Mouse (Mus musculus): ENCODE data around the gene Atrip.

Atrip gene

DNA sequence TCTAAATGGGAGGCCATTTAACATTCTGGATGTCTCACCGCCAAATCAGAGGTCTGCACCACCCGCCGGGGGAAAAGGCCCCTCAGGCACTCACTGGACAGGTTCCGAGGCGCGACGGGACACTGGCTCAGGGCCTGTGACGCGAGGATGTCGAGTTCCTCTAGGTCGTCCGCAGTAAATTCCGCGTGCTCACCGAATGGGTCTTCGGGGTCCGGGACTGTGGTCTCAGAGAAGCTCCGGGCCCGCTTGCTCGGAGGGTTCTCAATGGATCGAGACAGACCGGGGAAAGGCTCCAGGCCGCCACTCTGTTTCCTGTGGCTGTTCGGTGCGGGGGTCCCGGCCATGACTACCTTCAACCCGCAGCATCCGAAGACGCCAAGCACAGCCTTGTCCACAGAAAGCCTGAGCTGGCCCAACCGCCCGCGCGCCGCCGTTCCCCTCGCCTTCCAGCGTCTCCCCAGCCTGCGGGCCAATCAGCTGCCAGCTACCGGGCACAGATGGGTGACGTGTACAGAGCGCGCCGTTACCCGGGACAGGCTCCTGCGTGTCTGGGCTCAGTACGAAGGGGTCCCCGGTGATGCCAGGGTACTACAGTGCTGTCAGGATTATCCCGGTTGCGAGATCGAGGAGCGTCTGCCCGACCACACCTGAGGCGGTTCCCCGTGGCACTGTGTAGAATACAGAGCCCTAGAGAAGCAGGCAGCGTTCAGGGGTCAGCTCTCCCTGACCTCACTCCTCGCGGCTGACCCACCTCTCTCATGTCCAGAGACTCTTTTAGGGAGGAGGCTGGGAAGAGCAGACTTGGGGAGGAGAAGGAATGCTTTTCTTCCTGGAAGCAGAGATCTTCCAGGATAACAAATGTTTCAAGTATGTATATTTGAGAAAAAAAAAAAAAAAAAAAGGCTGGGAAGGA is at the start of gene Atrip:
Atrip (minus strand) TSS at position 464 of the 913 bp plus-strand sequence.
- DNase-seq (ENCODE audit: low read depth): peak; percentile 91

DNA sequence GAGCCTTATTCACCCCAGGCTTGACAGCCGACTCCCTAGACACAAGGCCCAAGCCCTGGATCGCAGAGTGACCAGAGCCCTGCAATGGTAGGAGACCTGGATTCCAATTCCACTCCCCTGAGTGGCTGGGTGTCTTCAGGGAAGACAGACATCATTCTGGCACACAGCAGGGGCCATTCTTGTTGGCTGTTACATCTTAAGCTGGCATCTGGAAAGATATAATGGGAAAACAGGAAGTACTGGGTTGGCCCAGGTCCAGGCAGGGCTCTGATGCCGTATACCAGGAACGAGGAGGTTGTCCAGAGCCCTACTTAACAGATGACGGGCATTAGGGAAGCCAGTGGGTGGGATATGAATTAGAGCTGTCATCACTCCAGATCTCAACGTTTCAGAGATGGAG is 49.3 kb upstream of the Atrip start:
- DNase-seq (ENCODE audit: low read depth): peak; percentile 20

DNA sequence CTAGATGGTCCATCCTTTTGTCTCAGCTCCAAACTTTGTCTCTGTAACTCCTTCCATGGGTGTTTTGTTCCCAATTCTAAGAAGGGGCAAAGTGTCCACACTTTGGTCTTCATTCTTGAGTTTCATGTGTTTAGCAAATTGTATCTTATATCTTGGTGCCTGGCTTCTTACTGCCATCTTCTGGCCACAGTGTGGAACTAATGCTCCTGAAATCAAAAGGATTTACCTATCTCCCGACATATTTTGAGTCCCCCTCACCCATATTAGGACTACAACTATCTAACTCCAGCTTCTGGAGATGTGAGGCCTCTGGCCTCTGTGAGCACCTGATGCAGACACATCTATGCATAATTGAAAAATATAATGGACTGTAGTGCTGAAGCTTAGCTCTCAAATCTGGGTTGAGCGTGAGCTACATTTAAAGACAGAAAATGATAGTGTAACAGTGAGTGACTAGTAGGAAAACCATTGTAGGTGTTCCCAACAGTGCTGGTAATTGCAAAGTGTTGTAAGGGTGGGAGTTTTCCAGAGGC is 48.7 kb upstream of the Atrip start:
- DNase-seq (ENCODE audit: low read depth): peak; percentile 71

DNA sequence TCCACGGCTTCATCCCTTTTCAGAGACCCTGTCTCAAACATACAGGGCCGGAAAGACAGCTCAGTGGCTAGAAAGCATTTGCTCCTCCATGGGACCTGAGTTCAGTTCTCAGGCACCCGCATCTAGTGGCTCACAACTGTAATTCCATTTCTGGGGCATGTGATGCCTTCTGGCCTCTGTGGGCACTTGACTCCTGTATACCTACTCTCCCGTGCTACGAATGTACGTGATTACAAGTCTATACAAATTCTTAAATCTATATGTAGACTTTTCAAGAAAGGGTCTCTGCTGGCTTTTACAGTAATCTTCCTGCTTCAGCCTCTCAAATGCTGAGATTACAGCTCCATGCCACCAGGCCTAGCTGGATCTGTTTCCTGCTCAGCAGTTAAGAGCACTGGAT is 47.0 kb upstream of the Atrip start:
- DNase-seq (ENCODE audit: low read depth): no peak

DNA sequence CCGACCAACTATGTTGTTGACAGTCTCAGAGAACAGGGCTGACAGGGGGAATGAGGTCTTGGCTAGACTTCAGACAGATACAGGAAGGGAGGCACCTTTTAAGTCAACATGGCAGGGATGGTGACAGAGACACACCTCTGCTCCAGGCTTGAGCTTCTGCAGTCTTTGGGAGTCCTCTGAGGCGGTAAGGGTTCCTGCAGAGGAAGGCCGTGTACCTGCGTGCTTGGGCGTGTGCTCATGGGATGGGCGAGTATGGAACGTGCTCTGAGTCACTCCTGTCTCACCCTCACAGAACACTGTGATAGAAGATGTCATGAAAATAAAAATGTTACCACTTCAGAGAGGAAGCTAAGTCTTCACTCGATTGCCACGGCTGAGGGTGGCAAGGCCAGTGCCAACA is 45.6 kb upstream of the Atrip start:
- no peak for DNase-seq (ENCODE audit: low read depth)

DNA sequence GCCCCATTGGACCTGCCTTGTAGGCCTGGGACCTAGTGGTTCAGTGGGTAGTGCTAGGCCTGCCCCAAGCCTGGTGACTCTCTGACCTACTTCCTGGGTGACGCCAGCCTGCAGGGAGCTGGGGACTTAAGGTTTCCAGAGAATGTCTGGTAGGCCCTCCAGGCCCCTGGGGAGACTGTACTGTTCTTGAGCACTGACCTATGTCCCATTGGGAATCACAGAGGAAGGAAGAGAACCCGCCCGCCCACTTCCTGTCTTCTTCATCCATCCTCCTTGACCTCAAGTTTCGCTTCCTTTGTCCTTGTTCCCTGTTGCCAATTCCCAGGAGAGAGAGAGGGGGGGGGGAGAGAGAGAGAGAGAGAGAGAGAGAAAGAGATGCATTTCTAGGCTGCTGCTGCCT is 44.2 kb upstream of the Atrip start:
- DNase-seq (ENCODE audit: low read depth): no peak

DNA sequence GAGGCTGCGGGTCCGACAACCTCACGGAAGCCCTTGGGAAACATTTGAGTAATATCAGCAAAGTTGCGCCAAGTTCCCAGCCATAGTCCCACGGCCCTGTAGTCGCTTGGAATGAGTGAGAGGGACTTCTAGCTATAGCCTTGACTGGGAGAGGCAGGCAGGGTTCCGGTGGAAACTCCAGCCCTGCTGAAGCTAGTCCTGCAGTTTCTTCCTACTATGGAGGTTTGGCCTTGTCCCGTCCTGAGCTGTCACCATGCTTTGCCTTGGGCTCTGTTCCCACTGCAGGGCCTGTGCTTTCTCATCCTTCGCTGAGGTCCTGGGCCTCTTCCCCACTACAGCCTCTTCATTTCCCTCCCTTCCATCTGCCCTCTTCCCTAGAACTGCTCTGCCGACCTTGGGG is 42.3 kb upstream of the Atrip start:
- DNase-seq (ENCODE audit: low read depth): no peak

DNA sequence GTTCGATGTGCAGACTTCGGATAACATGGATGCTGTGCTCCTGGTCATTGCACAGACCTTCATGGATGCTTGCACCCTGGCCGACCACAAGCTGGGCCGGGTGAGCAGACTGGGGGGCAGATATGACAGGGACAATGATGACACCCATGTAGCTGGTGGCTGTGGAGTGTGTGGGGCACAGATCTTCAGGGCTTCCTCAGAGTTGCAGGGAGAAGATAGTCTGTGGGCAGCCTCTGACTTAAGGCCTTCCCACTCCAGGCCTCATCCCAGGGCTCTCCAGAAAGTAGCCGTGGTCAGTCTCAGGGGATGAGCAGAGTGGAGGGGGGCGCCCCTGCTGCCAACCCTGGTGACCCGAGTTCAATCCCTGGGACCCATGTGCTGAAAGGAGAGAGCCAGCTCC is 40.9 kb upstream of the Atrip start:
- no peak for DNase-seq (ENCODE audit: low read depth)

DNA sequence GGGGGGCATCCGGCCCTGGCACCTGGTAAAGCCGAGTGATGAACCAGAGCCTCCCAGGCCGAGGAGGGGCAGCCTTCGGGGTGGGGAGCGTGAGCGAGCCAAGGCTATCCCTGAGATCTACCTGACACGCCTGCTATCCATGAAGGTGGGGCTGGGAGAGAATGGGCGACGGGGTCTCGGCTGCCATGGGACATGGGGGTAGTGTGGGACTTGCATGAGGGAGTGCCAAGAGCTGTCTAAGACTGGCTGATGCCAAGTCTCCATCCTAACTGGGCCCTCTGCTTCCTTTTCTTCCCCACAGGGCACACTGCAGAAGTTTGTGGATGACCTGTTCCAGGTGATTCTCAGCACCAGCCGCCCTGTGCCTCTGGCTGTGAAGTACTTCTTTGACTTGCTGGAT is 40.4 kb upstream of the Atrip start:
- DNase-seq (ENCODE audit: low read depth): no peak

DNA sequence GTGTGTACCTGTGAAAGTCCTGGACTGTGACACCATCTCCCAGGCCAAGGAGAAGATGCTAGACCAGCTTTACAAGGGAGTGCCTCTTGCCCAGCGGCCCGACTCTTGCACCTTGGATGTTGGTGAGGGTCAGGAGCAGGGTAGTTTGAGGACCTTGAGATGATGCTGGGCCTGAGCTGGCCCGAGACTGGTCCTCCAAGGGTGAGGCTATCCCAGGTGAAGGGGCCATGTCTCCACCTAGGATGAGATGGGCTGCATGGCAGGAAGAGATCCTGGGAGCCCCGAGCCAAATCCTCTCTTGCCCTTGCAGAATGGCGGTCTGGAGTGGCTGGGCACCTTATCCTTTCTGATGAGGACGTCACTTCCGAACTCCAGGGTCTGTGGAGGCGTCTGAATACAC is 39.4 kb upstream of the Atrip start:
- DNase-seq (ENCODE audit: low read depth): no peak

DNA sequence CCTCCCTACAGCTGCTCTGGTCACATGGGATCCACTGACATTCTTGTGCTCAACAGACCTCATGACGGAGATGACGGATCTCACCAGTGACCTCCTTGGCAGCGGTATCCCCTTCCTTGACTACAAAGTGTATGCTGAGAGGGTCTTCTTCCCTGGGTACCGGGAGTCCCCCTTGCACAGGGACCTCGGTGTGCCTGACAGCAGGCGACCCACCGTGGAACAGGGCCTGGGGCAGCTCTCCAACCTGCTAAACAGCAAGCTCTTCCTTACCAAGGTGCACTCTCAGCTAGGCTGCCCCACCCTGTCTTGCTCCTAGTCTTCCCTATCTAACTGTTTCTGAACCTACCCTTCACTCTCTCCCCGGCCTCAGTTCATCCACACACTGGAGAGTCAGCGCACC is 37.7 kb upstream of the Atrip start:
- DNase-seq (ENCODE audit: low read depth): no peak

DNA sequence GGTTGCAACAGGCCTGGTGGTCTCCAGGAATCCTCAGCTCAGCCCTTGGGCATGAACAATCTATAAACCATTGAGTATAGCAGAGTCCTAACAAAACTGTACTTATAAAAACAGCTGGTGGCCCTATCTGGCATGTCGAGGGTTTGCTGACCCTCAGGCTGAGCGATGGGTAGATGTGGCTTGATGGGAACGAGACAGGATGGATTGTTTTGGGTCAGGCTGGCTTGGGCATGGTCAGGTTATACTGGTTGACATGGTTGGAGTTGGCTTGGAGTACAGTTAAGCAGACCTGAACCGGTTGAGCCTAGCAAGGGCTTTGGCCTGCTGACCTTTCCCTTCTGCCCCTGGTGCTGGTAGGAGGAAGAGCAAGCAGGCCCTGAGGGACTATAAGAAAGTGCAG is 37.2 kb upstream of the Atrip start:
- no peak for DNase-seq (ENCODE audit: low read depth)

DNA sequence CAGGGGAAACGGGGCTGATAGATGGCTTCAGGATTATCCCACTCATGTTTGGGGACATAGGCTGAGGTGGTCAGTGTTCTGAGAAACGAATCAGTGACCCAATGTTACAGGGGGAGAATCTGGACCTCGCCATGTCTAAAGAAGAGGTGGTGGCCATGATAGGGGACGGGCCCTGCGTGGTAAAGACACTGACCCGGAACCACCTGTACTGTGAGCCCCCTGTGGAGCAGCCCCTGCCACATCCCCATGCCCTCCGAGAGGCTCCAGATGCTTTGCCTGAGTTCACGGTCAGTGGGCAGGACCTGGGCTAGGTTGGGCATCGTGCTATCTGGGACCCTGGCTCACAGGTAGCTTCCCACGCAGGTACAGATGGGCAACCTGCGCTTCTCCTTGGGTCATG is 36.3 kb upstream of the Atrip start:
- no peak for DNase-seq (ENCODE audit: low read depth)

DNA sequence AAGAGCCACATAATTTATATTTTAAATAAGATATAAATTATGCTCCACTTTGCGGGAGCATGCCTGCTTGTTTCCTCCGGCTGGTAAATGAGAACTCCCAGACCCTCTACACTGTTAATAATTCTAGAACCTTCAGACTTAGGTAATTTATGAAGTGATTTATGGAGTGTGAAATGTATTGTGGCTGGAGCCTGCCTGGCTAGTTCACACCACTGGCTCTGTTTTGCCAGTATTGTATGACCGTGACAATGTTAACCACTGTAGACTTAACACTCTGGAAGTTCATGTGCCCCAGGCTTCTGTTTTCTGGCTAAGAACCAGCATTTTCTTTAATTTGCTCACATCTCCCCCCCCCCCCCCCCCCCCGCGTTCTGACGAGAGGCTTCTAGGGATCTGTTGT is 33.4 kb upstream of the Atrip start:
- DNase-seq (ENCODE audit: low read depth): no peak

DNA sequence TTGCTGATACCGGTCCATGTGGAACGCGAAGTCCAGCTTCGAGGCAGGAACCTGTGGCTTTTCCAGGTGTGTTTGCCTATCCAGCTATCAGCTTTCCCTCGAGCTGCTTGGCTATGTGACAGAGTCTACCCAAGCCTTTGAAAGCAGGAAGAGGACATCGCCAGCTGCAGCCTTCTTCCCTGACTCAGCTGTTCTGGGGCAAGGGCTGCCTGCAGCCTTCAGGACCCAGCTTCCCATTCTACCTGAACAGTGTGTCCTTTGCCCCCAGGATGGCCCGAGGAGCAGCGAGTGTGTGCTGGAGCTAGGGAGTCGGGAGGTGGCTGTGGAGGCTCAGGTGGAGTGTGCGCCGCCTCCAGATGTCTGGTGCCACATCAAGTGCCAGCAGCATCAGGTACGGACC is 31.7 kb upstream of the Atrip start:
- DNase-seq (ENCODE audit: low read depth): no peak

DNA sequence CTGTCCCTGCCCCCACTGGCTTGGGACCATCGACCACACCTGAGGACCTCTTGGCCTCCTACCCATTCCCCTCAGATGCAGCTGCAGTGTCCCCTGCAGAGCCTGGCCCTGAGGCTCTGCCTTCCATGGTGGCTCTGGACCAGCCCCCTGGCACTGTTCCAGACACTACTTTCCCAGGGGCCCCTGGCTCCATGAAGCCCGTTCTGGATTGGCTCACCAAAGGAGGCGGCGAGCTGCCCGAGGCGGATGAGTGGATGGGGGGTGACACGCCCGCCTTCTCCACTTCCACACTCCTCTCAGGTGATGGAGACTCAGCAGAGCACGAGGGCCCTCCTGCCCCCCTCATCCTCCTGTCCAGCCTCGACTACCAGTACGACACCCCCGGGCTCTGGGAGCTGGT is 31.1 kb upstream of the Atrip start:
- no peak for DNase-seq (ENCODE audit: low read depth)

DNA sequence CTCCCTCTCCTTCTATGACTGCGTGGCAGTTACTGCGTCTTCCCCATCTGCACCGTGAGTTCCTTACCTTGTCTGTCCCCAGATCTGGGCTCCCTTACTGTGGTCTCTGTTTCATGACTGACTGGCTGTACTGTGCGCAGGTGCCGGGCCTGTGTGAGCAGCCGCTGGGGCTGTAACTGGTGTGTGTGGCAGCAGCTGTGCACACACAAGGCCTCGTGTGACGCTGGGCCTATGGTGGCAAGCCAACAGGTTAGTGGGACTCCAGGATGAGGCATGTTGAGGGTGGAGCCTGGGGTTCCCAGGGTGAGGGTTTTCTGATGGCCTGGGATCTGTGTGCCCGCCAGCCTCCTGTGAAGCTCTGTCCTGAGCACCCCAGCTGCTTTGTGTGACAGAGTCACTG is 30.2 kb upstream of the Atrip start:
- DNase-seq (ENCODE audit: low read depth): no peak

DNA sequence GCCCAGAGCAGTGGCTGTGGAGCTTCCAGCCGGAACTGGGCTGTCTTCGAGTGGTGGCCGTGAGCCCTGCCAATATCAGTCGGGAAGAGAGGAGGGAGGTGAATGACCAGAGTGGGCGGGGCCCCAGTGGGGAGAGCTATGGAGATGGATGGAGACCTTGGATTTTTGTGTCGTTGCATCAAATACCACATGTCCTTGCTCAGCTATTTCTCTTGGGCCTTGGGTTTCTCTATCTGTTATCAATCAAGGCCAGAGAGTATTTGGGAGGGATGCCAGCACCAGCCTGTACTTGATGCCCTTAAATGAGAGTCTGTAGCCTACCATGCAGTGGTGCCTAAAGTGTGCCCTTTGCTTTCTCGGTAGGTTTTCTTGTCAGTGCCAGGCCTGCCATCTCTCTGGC is 29.3 kb upstream of the Atrip start:
- peak; percentile 15 for DNase-seq (ENCODE audit: low read depth)

DNA sequence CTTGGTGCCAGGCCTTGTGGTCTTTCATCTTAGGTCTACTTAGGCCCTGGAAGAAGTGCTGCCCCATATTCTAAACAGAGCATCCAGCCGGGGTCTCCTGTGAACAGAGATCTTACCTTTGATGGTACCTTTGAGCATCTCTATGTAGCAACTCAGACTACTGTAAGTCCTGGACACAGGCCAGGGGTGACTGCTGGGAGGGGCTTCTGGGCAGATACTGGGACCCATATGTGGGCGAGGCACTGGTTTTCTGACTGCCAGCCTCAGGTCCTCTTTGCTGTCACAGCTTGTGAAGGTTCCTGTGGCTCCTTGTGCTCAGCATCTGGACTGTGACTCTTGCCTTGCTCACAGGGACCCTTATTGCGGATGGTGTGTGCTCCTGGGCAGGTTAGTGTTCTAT is 28.6 kb upstream of the Atrip start:
- no peak for DNase-seq (ENCODE audit: low read depth)

DNA sequence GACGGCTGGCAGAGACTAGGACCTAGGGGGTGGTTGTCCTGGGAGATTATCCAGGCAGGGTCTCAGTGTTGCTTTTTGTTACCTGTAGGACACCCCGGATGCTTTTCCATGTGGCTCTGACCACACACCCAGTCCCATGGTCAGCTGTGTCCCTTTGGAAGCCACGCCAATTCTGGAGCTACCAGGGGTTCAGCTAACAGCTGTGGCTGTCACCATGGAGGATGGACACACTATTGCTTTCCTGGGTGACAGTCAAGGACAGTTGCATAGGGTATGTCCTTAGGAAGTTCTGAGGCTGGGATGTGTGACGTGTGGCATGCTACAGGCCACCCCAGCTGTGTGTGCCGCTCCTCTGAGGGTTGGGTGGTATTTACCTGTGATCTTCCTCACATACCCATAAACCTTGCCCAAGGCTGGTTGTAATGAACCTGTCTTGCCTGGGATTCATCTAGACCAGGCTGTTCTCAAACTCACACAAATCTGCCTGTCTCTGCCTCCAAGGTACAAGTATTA is 28.1 kb upstream of the Atrip start:
- DNase-seq (ENCODE audit: low read depth): no peak

DNA sequence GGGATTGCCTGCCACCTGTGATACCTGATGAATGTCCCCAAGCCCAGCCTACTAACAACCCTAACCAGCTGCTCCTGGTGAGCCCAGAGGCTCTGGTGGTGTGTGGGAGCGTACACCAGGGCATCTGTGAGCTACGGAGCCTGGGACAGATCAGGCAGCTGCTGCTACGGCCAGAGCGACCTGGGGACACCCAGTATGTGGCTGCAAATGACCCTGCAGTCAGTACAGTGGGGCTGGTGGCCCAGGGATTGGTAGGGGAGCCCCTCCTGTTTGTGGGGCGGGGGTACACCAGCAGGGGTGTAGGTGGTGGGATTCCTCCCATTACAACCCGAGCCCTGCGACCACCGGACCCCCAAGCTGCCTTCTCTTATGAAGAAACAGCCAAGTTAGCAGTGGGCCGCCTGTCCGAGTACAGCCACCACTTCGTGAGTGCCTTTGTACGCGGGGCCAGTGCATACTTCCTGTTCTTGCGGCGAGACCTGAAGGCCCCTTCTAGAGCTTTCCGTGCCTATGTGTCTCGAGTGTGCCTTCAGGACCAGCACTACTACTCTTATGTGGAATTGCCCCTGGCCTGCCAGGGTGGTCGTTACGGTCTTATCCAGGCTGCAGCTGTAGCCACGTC is 26.5 kb upstream of the Atrip start:
- DNase-seq (ENCODE audit: low read depth): no peak

DNA sequence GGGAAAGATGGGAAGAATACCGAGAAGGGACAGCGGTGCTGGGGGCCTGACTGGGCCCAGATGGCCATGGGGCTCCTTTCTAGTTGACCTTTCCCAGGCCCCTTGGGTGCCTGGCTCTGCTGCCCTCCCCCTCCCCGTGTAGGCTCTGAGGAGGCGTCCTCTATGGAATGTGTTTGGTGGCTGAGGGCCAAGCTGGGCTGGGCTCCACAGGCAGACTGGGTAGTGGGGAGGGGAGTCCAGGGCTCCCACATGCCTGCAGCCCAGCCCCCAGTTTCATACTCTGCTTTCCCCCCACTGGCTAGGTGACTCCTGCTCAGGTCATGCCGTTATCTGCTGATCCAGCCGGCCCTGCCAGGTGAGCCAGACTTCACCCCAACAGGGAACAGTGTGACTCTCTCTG is 25.0 kb upstream of the Atrip start:
- DNase-seq (ENCODE audit: low read depth): peak; percentile 42

DNA sequence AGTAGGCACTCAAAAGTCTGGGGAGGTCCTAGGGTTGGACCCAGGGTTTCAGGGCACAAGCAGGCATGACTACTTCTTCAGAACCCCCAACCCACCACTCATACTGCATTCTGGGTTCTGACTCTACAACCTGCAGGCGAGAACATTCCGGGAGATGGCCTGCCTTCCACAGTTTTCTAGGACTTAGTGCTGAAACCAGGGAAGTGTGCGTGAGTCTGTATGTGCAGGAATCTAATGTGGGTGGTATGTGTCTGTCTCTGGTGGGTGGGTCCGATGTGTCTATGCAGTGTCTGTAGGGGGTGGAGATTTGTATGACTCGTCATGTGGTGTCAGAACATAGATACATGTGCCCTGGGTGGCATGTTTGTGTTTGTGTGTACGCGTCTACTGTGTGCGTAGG is 24.4 kb upstream of the Atrip start:
- DNase-seq (ENCODE audit: low read depth): no peak

Data from NIH3T3 (cell line).